Mouse (Mus musculus): ENCODE measurements around the gene Cab39l. TPM values are rescaled to one million over a fixed set of nuclear protein-coding genes. Genes with fewer than 3 reads are reported as not detected.

Gene Cab39l
- polyA plus RNA-seq (2017; shearing (Covaris generic)) = 49.6 TPM

DNA sequence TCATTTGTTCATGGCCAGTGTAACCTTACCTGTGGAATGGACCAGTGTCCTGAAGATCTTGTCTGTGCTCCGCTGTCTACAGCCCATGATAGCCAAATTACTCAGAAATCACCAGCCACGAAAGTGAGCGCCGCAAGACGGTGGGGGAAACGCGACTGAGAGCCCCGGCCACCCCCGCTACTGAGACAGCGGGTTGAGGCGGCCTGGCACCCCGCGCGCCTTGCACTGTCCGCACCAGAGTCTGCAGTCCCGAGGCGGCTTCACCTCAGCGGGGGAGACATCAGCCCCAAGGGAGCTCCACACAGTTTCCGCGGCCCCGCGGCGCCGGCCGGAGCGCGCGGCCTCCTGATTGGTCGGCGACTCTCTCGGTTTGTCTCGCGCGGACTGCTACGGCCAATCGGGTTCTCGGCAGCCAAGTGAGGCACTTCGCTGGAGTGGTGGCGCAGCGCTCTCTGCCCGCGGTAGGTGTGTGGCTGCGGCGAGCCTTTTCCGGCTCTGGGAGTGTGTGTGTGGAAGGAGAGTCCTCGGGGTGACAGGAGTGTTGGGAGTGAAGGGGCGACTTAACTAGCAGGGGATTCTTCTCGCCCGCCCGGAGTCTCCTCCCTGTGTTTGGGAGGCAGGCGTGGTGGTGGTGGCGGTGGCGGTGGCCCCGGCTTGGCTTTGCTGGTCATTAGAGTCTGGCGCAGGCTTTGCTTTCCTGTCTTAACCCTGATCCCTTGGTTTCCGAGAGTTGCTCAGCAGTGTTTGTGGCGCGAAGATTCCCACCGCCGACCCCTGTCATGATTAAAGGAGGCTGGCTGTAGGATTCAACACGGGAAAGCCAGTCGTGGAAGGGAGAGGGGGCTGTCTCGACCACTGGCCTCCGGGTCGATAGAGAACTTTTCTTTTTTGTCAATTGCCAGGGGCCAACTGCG lies at the start of gene Cab39l, which contains the start of gene Setdb2:
TSS of gene Cab39l (plus strand) at position 415 of the 914 bp plus-strand sequence.
TSS of gene Setdb2 (minus strand) at position 327 of the 914 bp plus-strand sequence.

DNA sequence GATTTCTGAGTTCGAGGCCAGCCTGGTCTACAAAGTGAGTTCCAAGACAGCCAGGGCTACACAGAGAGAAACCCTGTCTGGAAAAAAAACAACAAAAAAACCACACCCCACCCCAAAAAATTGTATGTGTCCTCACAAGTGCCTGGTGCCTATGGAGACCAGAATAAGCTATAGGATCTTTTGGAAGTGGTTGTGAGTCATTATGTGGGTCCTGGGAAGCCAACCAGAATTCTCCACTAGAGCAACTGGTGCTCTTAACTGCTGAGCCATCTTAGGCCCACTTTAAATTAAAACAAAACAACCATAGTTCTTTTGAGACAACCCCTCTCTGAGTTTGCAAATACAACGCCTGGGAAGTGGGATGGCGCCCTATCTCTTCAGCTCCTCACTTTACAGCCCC lies 45.5 kb upstream of the Cab39l start, which contains the start of gene Phf11c:
TSS of gene Phf11c (minus strand) at position 101 of the 400 bp plus-strand sequence.

DNA sequence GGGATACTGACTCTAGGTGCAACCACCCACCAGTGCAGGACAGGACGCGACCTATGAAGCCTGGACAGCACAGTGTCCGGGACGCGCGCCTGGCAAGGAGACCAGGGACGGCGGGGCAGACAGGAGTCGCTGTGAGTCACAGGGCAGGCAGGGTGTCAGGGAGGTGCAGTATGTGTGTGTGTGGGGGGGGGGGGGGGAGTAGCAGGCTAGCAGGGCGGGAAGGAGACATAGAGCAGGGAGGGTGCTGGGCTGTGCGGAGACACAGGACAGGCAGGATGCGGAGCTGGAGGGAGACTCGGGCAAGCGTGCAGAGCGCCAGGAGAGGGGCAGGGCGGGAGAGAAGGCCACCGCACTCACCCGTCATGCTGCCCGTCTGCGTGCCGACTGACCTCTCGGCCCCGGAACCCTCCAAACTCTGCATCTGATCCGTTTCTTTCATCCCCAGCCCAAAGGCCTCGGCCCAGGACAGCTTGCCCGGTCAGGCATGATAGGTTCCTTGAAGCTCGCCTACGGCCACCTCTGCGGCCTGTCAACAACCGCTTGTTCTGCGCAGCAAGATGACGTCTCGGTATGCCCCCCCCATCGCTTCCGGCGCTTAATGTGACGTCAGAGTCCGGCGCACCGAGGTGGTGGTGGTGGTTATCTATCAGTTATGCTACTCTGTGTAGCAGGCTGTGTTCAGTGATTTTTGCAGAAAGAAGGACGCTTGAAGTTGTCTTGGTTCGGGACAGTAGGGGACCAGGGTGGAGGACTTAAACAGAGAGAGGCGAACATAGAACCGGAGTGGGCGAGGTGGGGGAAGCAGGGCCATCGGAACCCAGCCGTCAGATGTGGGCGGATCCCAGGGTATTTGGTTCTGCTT lies 156.9 kb downstream of the Cab39l start, which contains the start of gene Cdadc1:
TSS of gene Cdadc1 (minus strand) at position 562 of the 862 bp plus-strand sequence.

DNA sequence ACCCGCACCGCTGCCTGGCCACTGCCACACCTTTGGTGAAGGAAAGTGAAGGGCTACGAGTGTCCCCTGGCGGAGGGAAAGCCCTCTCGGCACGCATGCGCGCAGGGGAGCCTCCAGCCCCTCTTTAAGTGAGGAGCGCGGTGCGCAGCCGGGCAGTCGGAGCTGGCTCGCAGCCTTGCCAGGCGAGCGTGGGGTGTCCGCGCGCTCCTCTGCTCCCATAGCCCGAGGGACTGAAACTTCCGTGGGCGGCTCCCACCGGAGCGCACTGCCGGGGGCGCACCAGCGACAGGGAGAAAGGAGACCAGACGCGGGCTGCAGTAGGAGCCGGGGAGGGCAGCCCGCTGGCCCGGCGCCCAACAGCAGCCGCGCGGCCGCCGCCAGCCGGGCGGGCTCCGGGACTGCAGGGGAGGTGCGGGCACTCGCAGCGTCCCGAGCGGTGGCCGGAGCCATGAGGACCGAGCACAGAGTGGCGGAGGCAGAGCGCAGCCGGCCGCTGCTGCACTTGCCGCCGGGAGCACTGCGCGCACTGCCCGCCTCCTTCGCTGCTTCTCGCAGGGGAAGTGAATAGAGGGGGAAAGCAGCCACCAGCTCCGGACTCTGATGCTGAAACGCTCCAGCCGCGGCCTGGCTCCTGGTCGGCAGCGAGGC lies 184.5 kb downstream of the Cab39l start, which contains the start of gene Shisa2:
TSS of gene Shisa2 (plus strand) at position 151 of the 648 bp plus-strand sequence.

Other genes starting within 250 kb of the Cab39l start
- 85.8 TPM for gene Rcbtb1, start 239.8 kb upstream of the Cab39l start, polyA plus RNA-seq (2017; shearing (Covaris generic))
- 5.2 TPM for gene Gm6904, start 180.8 kb upstream of the Cab39l start, polyA plus RNA-seq (2017; shearing (Covaris generic))
- 8.4 TPM for gene Phf11a, start 143.4 kb upstream of the Cab39l start, polyA plus RNA-seq (2017; shearing (Covaris generic))
- 61.2 TPM for gene Phf11b, start 99.6 kb upstream of the Cab39l start, polyA plus RNA-seq (2017; shearing (Covaris generic))
- 6.8 TPM for gene Phf11d, start 75.5 kb upstream of the Cab39l start, polyA plus RNA-seq (2017; shearing (Covaris generic))
- gene Phf11c, start 45.6 kb upstream of the Cab39l start, polyA plus RNA-seq (2017; shearing (Covaris generic)) = 8.1 TPM
- gene Setdb2, start 88 bp upstream of the Cab39l start, polyA plus RNA-seq (2017; shearing (Covaris generic)) = 34.2 TPM
- gene Cdadc1, start 157.0 kb downstream of the Cab39l start, polyA plus RNA-seq (2017; shearing (Covaris generic)) = 44.2 TPM
- not detected for gene Shisa2, start 184.3 kb downstream of the Cab39l start, polyA plus RNA-seq (2017; shearing (Covaris generic))

Data from naive thymus-derived CD4-positive, alpha-beta T cell, adult 5 months (primary cell).